Mouse (Mus musculus): Measurements from ENCODE around the gene Tfeb. TPM values are rescaled to one million over a fixed set of nuclear protein-coding genes. Genes with fewer than 3 reads are reported as not detected.
A peak's percentile ranks its signal among the peaks of the same experiment; 100 is the strongest.

The Tfeb gene
- total and polyA plus RNA-seq, 2 experiments = 5.7 to 15.7 TPM

- H3K79me2 ChIP-seq (ENCODE audit: control insufficient read depth, insufficient read depth, low read length) = peaks cover 37% of the 10 kb centered on the region
- DNase-seq (ENCODE audit: extremely low read depth, low read depth, low spot score) = no peak
- no peak overlapping the region for H3K9ac ChIP-seq (ENCODE audit: low read depth, low read length)
- H3K4me1 ChIP-seq (ENCODE audit: control insufficient read depth, insufficient read depth, low read length) = peaks cover 7% of the 10 kb centered on the region
- TF ChIP-seq CTCF (IDR thresholded peaks at IDR 0.05; ENCODE audit: low read depth, low read length) (peak; percentile 49), POLR2A (IDR thresholded peaks at IDR 0.05; ENCODE audit: extremely low read depth, insufficient read depth, low read length) (no peak)
- no peak overlapping the region for H3K27ac ChIP-seq (replicated peaks; ENCODE audit: insufficient read depth, low read depth, low read length)
- H3K36me3 ChIP-seq (ENCODE audit: control insufficient read depth, insufficient read depth, low read length) = no peaks in the 10 kb centered on the region
- WGBS = 68% methylated on average over 16 of the region's 16 CpGs
- no peak overlapping the region for H3K4me3 ChIP-seq (ENCODE audit: insufficient read depth, low read depth, low read length)
- no peaks in the 10 kb centered on the region for H3K27me3 ChIP-seq (ENCODE audit: control insufficient read depth, insufficient read depth, low read length)
These were observed 6.3 kb downstream of the Tfeb start for GRCm38 (mm10) chr17:47742991-47743734.

- Histone ChIP-seq H3K4me1 (ENCODE audit: control insufficient read depth, insufficient read depth, low read length) (peaks cover 11% of the 10 kb centered on the region), H3K9ac (ENCODE audit: low read depth, low read length) (no peak overlapping the region), H3K36me3 (ENCODE audit: control insufficient read depth, insufficient read depth, low read length) (no peaks in the 10 kb centered on the region), H3K4me3 (ENCODE audit: insufficient read depth, low read depth, low read length) (no peak overlapping the region), H3K27me3 (ENCODE audit: control insufficient read depth, insufficient read depth, low read length) (no peaks in the 10 kb centered on the region), H3K27ac (replicated peaks; ENCODE audit: insufficient read depth, low read depth, low read length) (no peak overlapping the region), H3K79me2 (ENCODE audit: control insufficient read depth, insufficient read depth, low read length) (peaks cover 28% of the 10 kb centered on the region)
- no peak for DNase-seq (ENCODE audit: extremely low read depth, low read depth, low spot score)
- WGBS = 98% methylated on average over 14 of the region's 14 CpGs
- TF ChIP-seq POLR2A (IDR thresholded peaks at IDR 0.05; ENCODE audit: extremely low read depth, insufficient read depth, low read length) (no peak), CTCF (IDR thresholded peaks at IDR 0.05; ENCODE audit: low read depth, low read length) (no peak)
These were observed 7.3 kb downstream of the Tfeb start for GRCm38 (mm10) chr17:47744086-47744485.

GRCm38 (mm10) chr17:47744746-47745368 lies 8.0 kb downstream of the Tfeb start:
- DNase-seq (ENCODE audit: extremely low read depth, low read depth, low spot score) = no peak
- no peak overlapping the region for H3K4me3 ChIP-seq (ENCODE audit: insufficient read depth, low read depth, low read length)

GRCm38 (mm10) chr17:47748791-47749553 lies 12.1 kb downstream of the Tfeb start:
- Histone ChIP-seq H3K4me1 (ENCODE audit: control insufficient read depth, insufficient read depth, low read length) (peaks cover 19% of the 10 kb centered on the region), H3K79me2 (ENCODE audit: control insufficient read depth, insufficient read depth, low read length) (peaks cover 19% of the 10 kb centered on the region), H3K4me3 (ENCODE audit: insufficient read depth, low read depth, low read length) (no peak overlapping the region), H3K36me3 (ENCODE audit: control insufficient read depth, insufficient read depth, low read length) (no peaks in the 10 kb centered on the region; the same call in 1 of the 2 replicates), H3K27me3 (ENCODE audit: control insufficient read depth, insufficient read depth, low read length) (no peaks in the 10 kb centered on the region), H3K27ac (replicated peaks; ENCODE audit: insufficient read depth, low read depth, low read length) (0 out of 2 replicates have a peak overlapping the region, but pooled peaks have one; percentile 3), H3K9ac (ENCODE audit: low read depth, low read length) (0 out of 2 replicates have a peak overlapping the region, but pooled peaks have one; percentile 14)
- DNase-seq (ENCODE audit: extremely low read depth, low read depth, low spot score) = peak; percentile 62
- TF ChIP-seq CTCF (IDR thresholded peaks at IDR 0.05; ENCODE audit: low read depth, low read length) (no peak), POLR2A (IDR thresholded peaks at IDR 0.05; ENCODE audit: extremely low read depth, insufficient read depth, low read length) (no peak)
- WGBS = 44% methylated on average over 14 of the region's 14 CpGs

More at GRCm38 (mm10) chr17:47744746-47745368, 8.0 kb downstream of the Tfeb start:
- Histone ChIP-seq H3K27ac (replicated peaks; ENCODE audit: insufficient read depth, low read depth, low read length) (no peak overlapping the region), H3K4me1 (ENCODE audit: control insufficient read depth, insufficient read depth, low read length) (peaks cover 13% of the 10 kb centered on the region), H3K27me3 (ENCODE audit: control insufficient read depth, insufficient read depth, low read length) (no peaks in the 10 kb centered on the region), H3K9ac (ENCODE audit: low read depth, low read length) (no peak overlapping the region), H3K36me3 (ENCODE audit: control insufficient read depth, insufficient read depth, low read length) (no peaks in the 10 kb centered on the region), H3K79me2 (ENCODE audit: control insufficient read depth, insufficient read depth, low read length) (peaks cover 23% of the 10 kb centered on the region)
- TF ChIP-seq POLR2A (IDR thresholded peaks at IDR 0.05; ENCODE audit: extremely low read depth, insufficient read depth, low read length) (no peak), CTCF (IDR thresholded peaks at IDR 0.05; ENCODE audit: low read depth, low read length) (peak; percentile 54; the same call in 1 of the 2 replicates)
- 90% methylated on average over 10 of the region's 10 CpGs for WGBS

- H3K9ac ChIP-seq (ENCODE audit: low read depth, low read length) = no peak overlapping the region
- H3K79me2 ChIP-seq (ENCODE audit: control insufficient read depth, insufficient read depth, low read length) = peaks cover 17% of the 10 kb centered on the region; the same call in 1 of the 2 replicates
- H3K4me1 ChIP-seq (ENCODE audit: control insufficient read depth, insufficient read depth, low read length) = peaks cover 19% of the 10 kb centered on the region
- TF ChIP-seq CTCF (IDR thresholded peaks at IDR 0.05; ENCODE audit: low read depth, low read length) = no peak
- no peak for TF ChIP-seq POLR2A (IDR thresholded peaks at IDR 0.05; ENCODE audit: extremely low read depth, insufficient read depth, low read length)
- H3K27ac ChIP-seq (replicated peaks; ENCODE audit: insufficient read depth, low read depth, low read length) = no peak overlapping the region; the same call in 1 of the 2 replicates
- DNase-seq (ENCODE audit: extremely low read depth, low read depth, low spot score) = no peak
- 81% methylated on average over 3 of the region's 3 CpGs for WGBS
- H3K36me3 ChIP-seq (ENCODE audit: control insufficient read depth, insufficient read depth, low read length) = no peaks in the 10 kb centered on the region; the same call in 1 of the 2 replicates
- H3K27me3 ChIP-seq (ENCODE audit: control insufficient read depth, insufficient read depth, low read length) = no peaks in the 10 kb centered on the region
- no peak overlapping the region for H3K4me3 ChIP-seq (ENCODE audit: insufficient read depth, low read depth, low read length)
These were observed 12.8 kb downstream of the Tfeb start for GRCm38 (mm10) chr17:47749626-47750025.
